Mouse (Mus musculus) layer of hippocampus, postnatal 36 days (tissue): Measurements from ENCODE around the gene Usp6nl. TPM values are rescaled to one million over a fixed set of nuclear protein-coding genes. Genes with fewer than 3 reads are reported as not detected.
A peak's percentile ranks its signal among the peaks of the same experiment; 100 is the strongest.

Experiments
- DNase-seq, 2 experiments: peaks; one replicate each; pipeline ENCODE4 v3.0.0; 2022
- total RNA-seq, 2 experiments: library from RNA; stranded (reverse); gene quantifications; 2 replicates each; pipeline ENCODE4 v1.2.3; 2021

Gene Usp6nl
- total RNA-seq, 2 experiments from 2014 or later: 13.0 to 16.7 TPM

DNA sequence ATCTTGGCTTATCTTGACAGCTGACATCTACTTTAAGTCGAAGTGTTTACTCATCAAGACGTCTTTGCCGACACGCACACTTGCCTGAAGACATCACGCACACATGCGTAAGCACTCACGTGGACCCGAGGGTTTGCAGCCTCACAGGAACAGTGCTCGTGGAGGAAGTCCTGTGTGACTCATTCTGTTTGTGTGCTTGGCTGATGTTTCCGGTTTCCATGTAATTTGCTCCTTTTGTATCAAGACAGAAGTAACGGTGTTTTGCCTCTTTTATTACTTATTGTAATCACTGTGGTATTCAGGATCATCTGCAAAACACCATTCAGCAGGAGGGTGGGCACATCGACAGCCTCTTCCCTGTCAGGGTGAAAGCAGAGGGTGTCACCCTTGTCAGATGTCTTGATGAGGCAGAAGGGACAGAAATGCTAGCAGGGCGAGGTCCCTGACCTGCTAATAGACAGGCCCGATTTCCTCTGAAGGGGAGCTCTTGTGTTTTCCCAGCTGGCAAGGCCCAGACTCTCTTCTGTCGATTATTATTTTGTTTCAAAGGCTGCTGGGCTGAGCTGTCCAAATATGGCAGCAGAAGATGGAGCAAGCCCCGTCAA is 156.0 kb downstream of the Usp6nl start:
- DNase-seq: no peak

DNA sequence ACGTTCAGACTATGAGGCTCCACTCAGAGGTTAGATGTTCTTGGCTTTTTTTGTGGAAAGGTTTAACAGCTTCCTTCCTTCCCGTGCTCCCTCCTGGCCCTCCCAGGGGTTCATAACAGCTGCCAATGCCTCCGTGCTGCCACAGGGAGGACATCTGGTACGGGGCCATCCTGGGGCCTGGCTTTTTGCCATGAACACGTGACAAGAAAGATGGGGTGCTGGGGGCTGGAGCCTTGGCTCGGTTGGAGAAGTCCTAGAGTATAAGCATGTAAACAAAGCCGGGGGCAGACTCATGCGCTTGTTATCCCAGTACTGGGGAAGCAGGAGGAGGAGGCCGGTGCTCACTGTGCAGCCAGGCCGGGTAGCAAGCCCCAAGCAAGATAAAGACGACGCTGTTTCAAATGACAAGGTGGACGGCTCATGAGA is 156.5 kb downstream of the Usp6nl start:
- DNase-seq: no peak

- no peak for DNase-seq
Measured at GRCm38 (mm10) chr2:6479620-6480019, 157.2 kb downstream of the Usp6nl start.

DNA sequence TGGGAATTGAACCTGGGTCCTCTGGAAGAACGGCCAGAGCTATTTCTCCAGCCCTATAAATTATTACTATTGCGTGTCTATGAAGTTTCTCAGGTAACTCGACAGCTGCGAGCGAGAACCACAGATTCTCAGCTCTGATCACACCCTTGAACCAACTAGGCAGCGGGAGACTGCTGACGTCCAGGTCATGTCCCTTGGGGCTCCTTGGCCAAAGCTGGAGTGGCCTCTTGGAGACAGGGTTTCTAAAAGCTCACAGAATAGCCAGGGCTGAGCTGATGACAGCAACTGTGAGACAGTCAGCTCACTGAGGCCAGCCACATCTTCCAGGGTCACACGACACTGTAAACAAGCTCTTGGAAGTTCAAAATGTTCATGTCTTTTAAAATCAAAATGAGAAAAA is 159.5 kb downstream of the Usp6nl start:
- DNase-seq: no peak

DNA sequence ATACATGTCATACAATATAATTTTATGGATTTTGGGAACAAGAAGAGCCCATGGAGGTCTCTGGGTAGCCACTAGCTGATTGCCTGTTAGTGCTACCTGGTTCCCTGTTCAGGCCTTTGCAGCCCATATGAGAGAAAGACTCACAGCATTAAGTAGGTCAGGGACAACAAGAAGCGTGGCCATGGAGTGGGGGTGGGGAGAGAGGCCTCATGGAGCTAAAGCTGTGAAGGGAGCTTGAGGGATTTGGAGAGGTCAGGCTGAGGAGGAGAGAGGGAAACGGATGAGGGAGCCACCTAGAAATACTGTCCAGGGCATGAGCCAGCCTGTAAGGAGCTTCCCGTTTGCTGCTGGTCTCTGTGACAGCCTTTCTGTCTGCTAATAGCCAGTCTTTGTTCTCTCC is 159.9 kb downstream of the Usp6nl start:
- DNase-seq: no peak

DNA sequence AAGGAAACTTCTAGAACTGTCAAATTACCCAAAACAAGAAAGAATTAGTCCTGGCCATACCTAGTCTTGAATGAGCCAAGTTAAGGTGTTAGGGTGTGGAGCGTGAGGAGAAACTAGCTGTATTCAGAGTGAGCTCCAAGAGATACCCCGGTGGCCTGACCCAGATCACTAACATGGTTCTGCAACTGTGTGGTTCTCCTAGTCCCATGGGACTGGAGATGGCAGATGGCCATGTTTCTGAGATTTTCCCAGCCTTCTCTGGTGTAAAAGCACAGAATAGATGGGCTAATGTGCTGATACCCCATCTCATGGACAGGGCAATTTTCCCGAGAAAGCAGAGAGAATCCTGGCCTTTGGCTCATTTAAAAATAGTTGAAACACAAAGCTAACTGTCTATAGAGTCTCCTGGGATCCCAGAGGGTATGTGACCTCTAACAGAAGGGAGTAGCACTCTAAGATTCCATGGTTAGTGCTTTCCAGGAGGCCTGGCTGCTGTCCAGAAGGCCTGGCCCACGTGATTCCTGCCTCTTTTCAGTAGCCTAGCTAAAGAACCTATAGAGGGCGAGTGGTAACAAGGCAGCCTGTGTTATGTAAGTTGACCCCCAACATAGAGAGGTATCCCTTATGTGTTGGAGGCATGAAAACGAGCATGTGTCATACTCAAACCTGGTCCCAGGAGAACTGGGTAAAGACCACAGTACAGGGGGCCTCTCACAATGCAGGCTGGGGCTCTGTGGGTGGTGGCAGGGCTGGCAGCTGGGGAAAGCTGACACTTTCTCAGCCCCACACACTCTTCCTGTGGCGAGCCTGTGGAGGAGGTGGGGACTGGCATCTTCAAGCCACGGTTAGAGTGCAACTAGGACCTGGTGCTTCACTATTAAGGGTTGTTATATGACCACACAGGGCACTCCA is 160.9 kb downstream of the Usp6nl start:
- DNase-seq: no peak

DNA sequence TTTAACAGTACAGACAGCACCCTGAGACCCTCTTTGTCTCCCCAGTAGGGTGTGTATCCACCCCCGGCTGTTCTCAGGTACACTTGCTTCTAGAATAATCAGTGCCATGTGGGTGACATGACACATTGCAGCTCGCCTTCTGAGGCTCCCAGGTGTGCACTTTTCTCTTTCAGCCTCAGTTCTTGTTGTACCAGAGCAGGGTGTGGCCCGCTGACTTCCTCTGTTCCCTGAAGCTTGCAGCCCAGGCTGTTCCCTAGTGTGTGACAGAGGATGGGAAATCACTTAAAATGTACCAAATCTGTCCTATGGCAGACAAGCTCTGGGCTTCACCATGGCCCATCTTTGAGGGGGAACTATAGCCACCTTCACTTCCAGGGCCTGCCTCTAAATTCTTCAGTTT is 161.7 kb downstream of the Usp6nl start:
- DNase-seq: no peak

DNA sequence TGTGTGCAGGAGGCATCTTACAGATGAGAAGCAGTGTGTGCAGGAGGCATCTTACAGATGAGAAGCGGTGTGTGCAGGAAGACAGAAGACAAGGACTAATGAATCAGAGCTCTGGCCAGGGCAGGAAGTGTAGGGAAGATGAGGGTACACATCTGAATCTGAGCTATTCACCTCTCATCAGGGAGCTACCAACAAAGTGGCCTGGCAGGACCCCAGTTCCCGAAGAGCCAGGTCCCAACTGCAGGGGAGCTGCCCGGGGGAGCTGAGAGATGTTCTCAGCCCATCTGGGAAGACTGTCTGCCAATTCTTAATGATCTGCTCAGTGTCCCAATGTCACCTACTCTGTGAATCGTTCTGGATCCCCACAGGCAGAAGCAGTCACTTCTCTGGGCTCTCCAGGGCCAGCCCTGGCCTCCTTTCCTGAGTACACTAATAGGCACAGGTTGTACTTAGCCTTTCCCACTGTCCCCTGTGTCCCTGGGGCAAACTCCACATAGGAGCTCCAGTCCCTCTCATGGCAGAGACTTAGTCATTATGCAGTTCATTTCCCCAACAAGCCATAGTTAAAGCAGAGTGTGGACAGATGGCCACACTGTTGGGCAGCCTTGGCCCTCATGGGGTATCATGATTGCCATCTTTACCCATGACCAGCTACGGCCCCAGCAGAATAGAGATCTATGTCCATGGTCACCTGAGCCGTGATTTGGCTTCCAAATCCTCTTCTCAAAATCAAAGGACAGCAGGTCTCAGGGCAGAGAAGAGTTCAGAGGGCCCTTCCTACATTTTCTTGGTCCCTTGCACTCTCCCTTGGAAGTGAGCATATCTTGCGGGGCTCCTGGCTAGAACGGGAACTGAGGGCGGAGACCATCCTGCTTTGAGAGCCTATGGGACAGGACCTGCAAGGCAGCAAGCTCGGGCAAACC is 165.4 kb downstream of the Usp6nl start:
- no peak for DNase-seq

DNA sequence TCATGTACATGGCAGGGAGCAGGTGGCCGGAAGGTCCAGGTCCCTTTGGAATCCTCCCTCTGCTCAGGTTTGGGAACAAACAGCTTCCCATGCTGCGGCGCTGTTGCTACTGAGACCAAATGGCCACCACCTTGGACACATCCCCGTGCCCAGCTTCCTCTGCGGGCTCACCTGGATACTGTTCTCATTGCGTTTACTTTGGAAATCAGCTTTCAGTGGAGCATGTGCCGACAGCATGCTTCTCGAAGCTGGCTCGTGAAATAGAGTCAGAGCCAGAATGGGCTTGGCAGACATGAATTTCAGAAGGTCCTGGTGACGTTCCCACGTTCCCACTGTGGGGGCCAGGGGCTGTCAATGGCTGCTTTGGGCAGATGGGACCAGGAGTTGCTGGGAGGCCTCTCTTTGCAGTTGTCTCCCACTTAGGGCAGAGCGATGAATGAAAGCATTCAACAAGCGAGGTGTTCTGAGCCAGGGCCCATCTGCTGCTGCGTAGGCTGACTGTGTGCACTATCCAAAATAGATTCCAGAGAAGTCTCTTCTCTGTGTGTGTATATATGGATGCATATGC is 166.1 kb downstream of the Usp6nl start:
- DNase-seq: peak; percentile 37 to 50

- DNase-seq: no peak
Measured at GRCm38 (mm10) chr2:6490076-6490475, 167.6 kb downstream of the Usp6nl start.

DNA sequence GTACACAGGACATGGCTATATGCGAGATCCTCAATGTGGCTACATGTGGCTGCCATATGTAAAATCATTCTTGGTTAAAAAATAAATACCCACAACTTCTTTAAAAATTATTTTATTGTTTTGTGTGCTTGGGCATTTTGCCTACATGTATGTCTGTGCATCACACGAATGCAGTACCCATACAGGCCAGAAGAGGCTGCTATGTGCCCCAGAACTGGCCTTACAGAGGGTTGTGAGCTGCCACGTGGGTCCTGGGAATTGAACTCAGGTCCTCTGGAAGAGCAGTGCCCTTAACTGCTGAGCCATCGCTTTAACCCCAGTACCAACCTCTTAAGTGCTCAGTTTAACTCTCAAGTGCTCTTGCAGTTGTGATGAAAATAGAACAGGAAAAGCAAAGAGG is 168.4 kb downstream of the Usp6nl start:
- DNase-seq: no peak

DNA sequence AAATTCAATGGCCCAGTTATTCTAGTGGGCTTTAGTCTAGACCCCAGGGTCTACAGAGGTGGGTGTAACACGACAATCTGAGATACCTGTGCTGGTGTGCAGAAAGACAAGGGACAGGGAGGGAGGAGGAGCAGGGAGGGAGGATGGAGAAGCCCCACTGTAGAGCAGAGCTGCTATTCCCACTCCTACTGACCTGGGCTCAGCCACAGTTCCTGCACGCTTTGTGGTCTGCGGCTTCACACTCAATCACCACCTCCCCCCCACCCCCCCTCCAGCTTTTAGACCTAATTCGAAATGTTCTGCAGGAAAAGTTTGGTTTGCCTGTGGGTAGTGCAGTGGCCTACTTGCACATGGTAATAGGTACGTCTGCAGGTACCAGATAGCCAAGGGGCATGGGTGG is 171.4 kb downstream of the Usp6nl start:
- no peak for DNase-seq

Other genes starting within 250 kb of the Usp6nl start
- 1 to 10 TPM; 2.2 to 2.3 TPM for gene Proser2, start 192.5 kb upstream of the Usp6nl start, total RNA-seq
- under 1 TPM; 0.62 to 0.78 TPM for gene Echdc3, start 109.6 kb upstream of the Usp6nl start, total RNA-seq